Mouse (Mus musculus): ENCODE data around the gene Eya4.

DNA sequence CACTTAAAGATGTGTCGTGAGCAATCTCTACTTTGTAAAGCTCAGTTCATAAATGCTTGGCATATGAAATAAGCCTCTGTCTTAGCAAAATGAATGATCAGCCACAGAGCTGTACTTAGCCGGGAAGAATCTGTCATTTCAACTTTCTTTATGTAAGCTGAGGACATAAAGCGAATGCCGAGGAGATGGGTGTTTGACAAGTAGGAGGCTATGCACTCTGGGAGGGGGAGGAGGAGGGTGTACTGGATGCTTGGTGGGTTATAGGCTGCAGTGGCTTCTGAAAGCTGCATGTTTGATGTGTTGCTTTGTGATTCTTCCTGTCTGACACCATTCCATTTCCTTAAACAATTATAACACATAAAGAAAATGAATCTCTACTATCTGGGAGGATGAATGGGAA lies 133.8 kb downstream of the Eya4 start:
- no peak for TF ChIP-seq CTCF (IDR thresholded peaks at IDR 0.05; ENCODE audit: borderline replicate concordance, extremely low read depth, insufficient read depth, insufficient read length)
- no peak for TF ChIP-seq POLR2A (IDR thresholded peaks at IDR 0.05; ENCODE audit: borderline replicate concordance, extremely low read depth, insufficient read depth, insufficient read length, poor library complexity, severe bottlenecking)

All from brain, embryonic 14.5 days (tissue).